Mouse (Mus musculus): Measurements from ENCODE around the gene Ostm1. TPM values are rescaled to one million over a fixed set of nuclear protein-coding genes. Genes with fewer than 3 reads are reported as not detected.

The Ostm1 gene
- total and polyA plus RNA-seq, 2 experiments from 2014 or later, result 13.8 to 20.2 TPM

DNA sequence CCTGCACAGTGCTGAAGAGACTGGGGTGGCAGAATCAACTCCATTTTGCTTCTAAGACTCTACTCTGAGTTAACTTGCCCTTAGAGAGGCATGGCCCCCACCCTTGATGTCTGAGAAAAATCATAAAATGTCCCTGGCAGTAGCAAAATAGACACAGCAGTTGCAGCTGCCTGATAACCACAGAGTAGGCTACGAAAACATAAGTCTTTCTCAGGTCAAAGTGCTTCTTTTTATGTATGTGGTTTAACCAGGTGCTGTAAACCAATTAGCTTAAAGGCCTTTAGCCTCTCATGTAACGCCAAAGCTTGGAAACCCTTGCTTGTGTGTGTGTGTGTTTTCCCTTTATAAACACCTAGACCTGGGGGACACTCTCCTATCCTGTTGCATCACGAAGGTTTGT lies 89.2 kb downstream of the Ostm1 start:
- DNase-seq (ENCODE audit: low spot score) (no peak), ATAC-seq (ENCODE audit: insufficient read depth, low read depth) (no peak)
- Histone ChIP-seq H3K9me3 (replicated peaks; ENCODE audit: control insufficient read depth, low read length) (0 out of 2 replicates have a peak, but pooled peaks cover 4% of the 10 kb centered on the region), H3K27ac (ENCODE audit: low read depth) (no peak overlapping the region), H3K9ac (replicated peaks; ENCODE audit: low read depth, low read length) (no peak overlapping the region), H3K4me1 (ENCODE audit: control insufficient read depth, insufficient read depth) (no peaks in the 10 kb centered on the region), H3K27me3 (ENCODE audit: control insufficient read depth, insufficient read depth, low read length) (no peaks in the 10 kb centered on the region), H3K36me3 (replicated peaks; ENCODE audit: control insufficient read depth, insufficient read depth, low read length) (no peaks in the 10 kb centered on the region), H3K4me2 (ENCODE audit: low read depth, low read length) (no peak overlapping the region), H3K4me3 (ENCODE audit: low read depth, low read length) (no peak overlapping the region)
- TF ChIP-seq EP300 (IDR thresholded peaks at IDR 0.05; ENCODE audit: low read depth), result no peak
- no peak for TF ChIP-seq CTCF (IDR thresholded peaks at IDR 0.05; ENCODE audit: low read depth)
- WGBS, result 65% methylated on average over 3 of the region's 3 CpGs

DNA sequence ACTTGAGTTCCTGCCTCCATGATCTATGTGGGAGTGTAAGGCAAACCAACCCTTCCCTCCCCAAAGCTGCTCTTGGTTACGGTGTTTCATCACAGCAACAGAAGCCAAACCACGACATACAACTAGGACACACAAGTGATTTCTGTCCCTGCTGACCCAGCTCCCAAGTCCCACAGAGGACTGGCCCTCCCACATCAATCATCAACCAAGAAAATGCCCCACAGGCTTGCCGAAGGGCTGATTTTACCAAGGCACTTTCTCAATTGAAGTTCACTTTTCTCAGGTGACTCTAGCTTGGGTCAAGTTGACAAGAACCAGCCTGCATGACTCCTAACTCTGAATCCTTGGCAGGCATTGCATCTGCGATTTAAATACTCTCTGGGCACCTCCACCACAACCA lies 91.9 kb downstream of the Ostm1 start:
- TF ChIP-seq EP300 (IDR thresholded peaks at IDR 0.05; ENCODE audit: low read depth) (no peak), CTCF (IDR thresholded peaks at IDR 0.05; ENCODE audit: low read depth) (no peak)
- Histone ChIP-seq H3K9me3 (replicated peaks; ENCODE audit: control insufficient read depth, low read length) (0 out of 2 replicates have a peak, but pooled peaks cover 4% of the 10 kb centered on the region), H3K27ac (ENCODE audit: low read depth) (no peak overlapping the region), H3K4me3 (ENCODE audit: low read depth, low read length) (no peak overlapping the region), H3K36me3 (replicated peaks; ENCODE audit: control insufficient read depth, insufficient read depth, low read length) (no peaks in the 10 kb centered on the region), H3K27me3 (ENCODE audit: control insufficient read depth, insufficient read depth, low read length) (no peaks in the 10 kb centered on the region), H3K4me1 (ENCODE audit: control insufficient read depth, insufficient read depth) (peaks cover 10% of the 10 kb centered on the region; the same call in 1 of the 2 replicates), H3K9ac (replicated peaks; ENCODE audit: low read depth, low read length) (no peak overlapping the region), H3K4me2 (ENCODE audit: low read depth, low read length) (no peak overlapping the region)
- ATAC-seq (ENCODE audit: insufficient read depth, low read depth), result no peak
- WGBS, result 65% methylated on average over 4 of the region's 4 CpGs
- no peak for DNase-seq (ENCODE audit: low spot score)

- TF ChIP-seq CTCF (IDR thresholded peaks at IDR 0.05; ENCODE audit: low read depth) (no peak), EP300 (IDR thresholded peaks at IDR 0.05; ENCODE audit: low read depth) (no peak)
- ATAC-seq (ENCODE audit: insufficient read depth, low read depth), result no peak
- Histone ChIP-seq H3K27me3 (ENCODE audit: control insufficient read depth, insufficient read depth, low read length) (no peaks in the 10 kb centered on the region), H3K27ac (ENCODE audit: low read depth) (no peak overlapping the region), H3K9ac (replicated peaks; ENCODE audit: low read depth, low read length) (peak overlapping the region; percentile 68; the same call in 1 of the 2 replicates), H3K4me1 (ENCODE audit: control insufficient read depth, insufficient read depth) (peaks cover 11% of the 10 kb centered on the region; the same call in 1 of the 2 replicates), H3K36me3 (replicated peaks; ENCODE audit: control insufficient read depth, insufficient read depth, low read length) (0 out of 2 replicates have a peak, but pooled peaks cover 3% of the 10 kb centered on the region), H3K4me3 (ENCODE audit: low read depth, low read length) (peak overlapping the region; percentile 80), H3K9me3 (replicated peaks; ENCODE audit: control insufficient read depth, low read length) (no peaks in the 10 kb centered on the region), H3K4me2 (ENCODE audit: low read depth, low read length) (peak overlapping the region; percentile 86)
- no peak for DNase-seq (ENCODE audit: low spot score)
- 49% methylated on average over 6 of the region's 6 CpGs for WGBS
Observed at GRCm38 (mm10) chr10:42678331-42678730, 94.7 kb downstream of the Ostm1 start.

DNA sequence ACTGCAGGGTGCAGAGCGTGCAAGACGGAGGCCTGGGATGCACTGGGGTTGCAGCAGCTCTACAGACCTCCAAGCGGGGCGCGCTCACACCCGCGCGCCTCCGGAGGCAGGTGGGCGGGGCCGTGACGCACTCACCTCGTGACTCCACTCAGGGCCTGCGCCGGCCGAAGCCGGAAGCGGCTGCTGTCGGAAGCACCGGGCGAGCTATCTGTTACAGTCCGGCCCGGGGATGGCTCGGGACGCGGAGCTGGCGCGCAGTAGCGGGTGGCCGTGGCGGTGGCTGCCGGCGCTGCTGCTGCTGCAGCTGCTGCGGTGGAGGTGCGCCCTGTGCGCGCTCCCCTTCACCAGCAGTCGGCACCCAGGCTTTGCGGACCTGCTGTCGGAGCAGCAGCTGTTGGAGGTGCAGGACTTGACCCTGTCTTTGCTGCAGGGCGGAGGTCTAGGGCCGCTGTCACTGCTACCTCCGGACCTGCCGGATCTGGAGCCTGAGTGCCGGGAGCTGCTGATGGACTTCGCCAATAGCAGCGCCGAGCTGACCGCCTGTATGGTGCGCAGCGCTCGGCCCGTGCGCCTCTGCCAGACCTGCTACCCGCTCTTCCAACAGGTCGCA lies 95.2 kb downstream of the Ostm1 start:
- H3K9me3 ChIP-seq (replicated peaks; ENCODE audit: control insufficient read depth, low read length), result no peaks in the 10 kb centered on the region
- DNase-seq (ENCODE audit: low spot score) (peak; percentile 82), ATAC-seq (ENCODE audit: insufficient read depth, low read depth) (peak; percentile 98)
- H3K27ac ChIP-seq (ENCODE audit: low read depth), result peak overlapping the region; percentile 44
- peak overlapping the region; percentile 86 for H3K4me2 ChIP-seq (ENCODE audit: low read depth, low read length)
- under 1% methylated on average over 53 of the region's 56 CpGs for WGBS
- H3K36me3 ChIP-seq (replicated peaks; ENCODE audit: control insufficient read depth, insufficient read depth, low read length), result 0 out of 2 replicates have a peak, but pooled peaks cover 6% of the 10 kb centered on the region
- H3K9ac ChIP-seq (replicated peaks; ENCODE audit: low read depth, low read length), result peak overlapping the region; percentile 68
- peaks cover 11% of the 10 kb centered on the region; the same call in 1 of the 2 replicates for H3K4me1 ChIP-seq (ENCODE audit: control insufficient read depth, insufficient read depth)
- peak overlapping the region; percentile 80 for H3K4me3 ChIP-seq (ENCODE audit: low read depth, low read length)
- no peaks in the 10 kb centered on the region for H3K27me3 ChIP-seq (ENCODE audit: control insufficient read depth, insufficient read depth, low read length)
- TF ChIP-seq EP300 (IDR thresholded peaks at IDR 0.05; ENCODE audit: low read depth) (no peak), CTCF (IDR thresholded peaks at IDR 0.05; ENCODE audit: low read depth) (no peak)

DNA sequence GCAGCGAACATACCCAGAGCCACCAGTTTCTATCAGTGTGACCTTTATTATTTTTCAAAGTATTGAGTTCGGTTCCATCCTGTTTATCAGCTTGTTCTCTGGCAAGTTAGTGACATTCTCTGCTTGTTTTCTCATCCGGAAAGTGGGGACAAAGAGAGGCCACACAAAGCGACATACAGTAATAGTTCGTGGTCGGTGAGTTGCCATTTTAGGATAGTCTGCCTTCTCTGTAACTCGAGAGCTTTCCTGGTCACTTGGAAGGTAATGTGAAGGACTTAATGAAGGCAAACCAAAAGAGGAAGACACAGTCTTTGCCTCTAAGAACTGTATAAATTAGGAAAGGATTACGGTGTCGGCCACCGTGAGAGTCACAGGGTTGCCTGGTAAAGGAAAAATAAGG lies 96.0 kb downstream of the Ostm1 start:
- H3K36me3 ChIP-seq (replicated peaks; ENCODE audit: control insufficient read depth, insufficient read depth, low read length), result 0 out of 2 replicates have a peak, but pooled peaks cover 9% of the 10 kb centered on the region
- no peaks in the 10 kb centered on the region for H3K9me3 ChIP-seq (replicated peaks; ENCODE audit: control insufficient read depth, low read length)
- ATAC-seq (ENCODE audit: insufficient read depth, low read depth) (no peak), DNase-seq (ENCODE audit: low spot score) (no peak)
- 13% methylated on average over 10 of the region's 10 CpGs for WGBS
- H3K4me3 ChIP-seq (ENCODE audit: low read depth, low read length), result peak overlapping the region; percentile 80
- peaks cover 11% of the 10 kb centered on the region; the same call in 1 of the 2 replicates for H3K4me1 ChIP-seq (ENCODE audit: control insufficient read depth, insufficient read depth)
- no peak overlapping the region for H3K27ac ChIP-seq (ENCODE audit: low read depth)
- TF ChIP-seq EP300 (IDR thresholded peaks at IDR 0.05; ENCODE audit: low read depth) (no peak), CTCF (IDR thresholded peaks at IDR 0.05; ENCODE audit: low read depth) (no peak)
- H3K27me3 ChIP-seq (ENCODE audit: control insufficient read depth, insufficient read depth, low read length), result no peaks in the 10 kb centered on the region
- H3K9ac ChIP-seq (replicated peaks; ENCODE audit: low read depth, low read length), result peak overlapping the region; percentile 68; the same call in 1 of the 2 replicates
- peak overlapping the region; percentile 86 for H3K4me2 ChIP-seq (ENCODE audit: low read depth, low read length)
